Mouse (Mus musculus) heart, postnatal 0 days (tissue): ENCODE results near the gene Stim1. TPM values are rescaled to one million over a fixed set of nuclear protein-coding genes. Genes with fewer than 3 reads are reported as not detected.

Source experiments
- ATAC-seq: fragments of 200-750 bp; cut with Nextera tagmentation; 2 replicates; pipeline ENCODE4 v1.8.0; 2017; ENCODE audit warnings: low read depth, moderate number of reproducible peaks, moderate library complexity; ENCODE audit not compliant: insufficient read depth
- DNase-seq: peaks from one replicate; pipeline ENCODE4 v3.0.0-alpha.2; 2016; ENCODE audit warnings: low spot score
- H3K27ac ChIP-seq: fragments of 300-500 bp; sonication (generic); 2 replicates; pipeline ENCODE4 v1.5.1; 2014; ENCODE audit warnings: low read depth, mild to moderate bottlenecking
- H3K27me3 ChIP-seq: fragments of 300-500 bp; sonication (generic); 2 replicates; pipeline ENCODE4 v1.6.1; 2014; ENCODE audit warnings: low read length, mixed read lengths; ENCODE audit not compliant: control insufficient read depth, insufficient read depth
- H3K36me3 ChIP-seq: fragments of 300-500 bp; sonication (generic); replicated peaks from 2 replicates; pipeline ENCODE4 v1.6.1; 2014; ENCODE audit warnings: low read length, mixed read lengths; ENCODE audit not compliant: control insufficient read depth, insufficient read depth
- H3K4me1 ChIP-seq: fragments of 300-500 bp; sonication (generic); 2 replicates; pipeline ENCODE4 v1.6.1; 2014; ENCODE audit warnings: antibody characterized with exemption; ENCODE audit not compliant: control insufficient read depth, insufficient read depth
- H3K4me2 ChIP-seq: fragments of 300-500 bp; sonication (generic); 2 replicates; pipeline ENCODE4 v1.6.1; 2014; ENCODE audit warnings: low read depth, mild to moderate bottlenecking, low read length, moderate library complexity
- H3K4me3 ChIP-seq: fragments of 300-500 bp; sonication (generic); 2 replicates; pipeline ENCODE4 v1.5.1; 2014; ENCODE audit warnings: low read depth, low read length
- H3K9ac ChIP-seq: fragments of 300-500 bp; sonication (generic); replicated peaks from 2 replicates; pipeline ENCODE4 v1.6.1; 2014; ENCODE audit warnings: low read depth, low read length, mixed read lengths
- H3K9me3 ChIP-seq: fragments of 300-500 bp; sonication (generic); replicated peaks from 2 replicates; pipeline ENCODE4 v1.6.1; 2016; ENCODE audit warnings: low read length; ENCODE audit not compliant: control insufficient read depth
- CTCF ChIP-seq: IDR thresholded peaks from 2 replicates; pipeline ENCODE4 v1.5.1; 2016; ENCODE audit warnings: antibody characterized with exemption, control low read depth, low read depth
- EP300 ChIP-seq: IDR thresholded peaks from 2 replicates; pipeline ENCODE4 v1.6.1; 2016; ENCODE audit warnings: antibody characterized with exemption, low read depth
- WGBS: fragments of 180-500 bp; shearing (Covaris S2); extraction: QIAGEN DNeasy Blood & Tissue Kit; methylation state at CpG from one replicate; pipeline ENCODE4 v1.1.7; 2014; 5-methylcytosine and 5-hydroxymethylcytosine counted together
- polyA plus RNA-seq: library from polyadenylated mRNA; unstranded; fragments of >200 nt; fragmentation: Nextera tagmentation; extraction: Ambion mirVana; gene quantifications from 2 replicates; pipeline ENCODE4 v1.2.1, GENCODE M21; 2015
- total RNA-seq: library from RNA; depleted of rRNA; stranded (reverse); fragments of >200 nt; gene quantifications from 2 replicates; pipeline ENCODE4 v1.2.3, GENCODE M21; 2014; ENCODE audit warnings: low replicate concordance

Stim1 gene
- total and polyA plus RNA-seq, 2 experiments from 2014 or later: 11.4 to 59.0 TPM

GRCm38 (mm10) chr7:102315435-102315834 is 47.8 kb downstream of the Stim1 start:
- no peak overlapping the region for H3K4me3 ChIP-seq
- DNase-seq: no peak
- no peak overlapping the region for H3K27ac ChIP-seq
- no peak for TF ChIP-seq CTCF
- no peak for TF ChIP-seq EP300
- no peak overlapping the region for H3K9ac ChIP-seq
- H3K9me3 ChIP-seq: no peaks in the 10 kb centered on the region
- no peaks in the 10 kb centered on the region for H3K36me3 ChIP-seq
- 35% methylated on average over 7 of the region's 7 CpGs for WGBS
- no peak for ATAC-seq
- no peaks in the 10 kb centered on the region for H3K4me1 ChIP-seq
- H3K27me3 ChIP-seq: no peaks in the 10 kb centered on the region
- H3K4me2 ChIP-seq: no peak overlapping the region

DNA sequence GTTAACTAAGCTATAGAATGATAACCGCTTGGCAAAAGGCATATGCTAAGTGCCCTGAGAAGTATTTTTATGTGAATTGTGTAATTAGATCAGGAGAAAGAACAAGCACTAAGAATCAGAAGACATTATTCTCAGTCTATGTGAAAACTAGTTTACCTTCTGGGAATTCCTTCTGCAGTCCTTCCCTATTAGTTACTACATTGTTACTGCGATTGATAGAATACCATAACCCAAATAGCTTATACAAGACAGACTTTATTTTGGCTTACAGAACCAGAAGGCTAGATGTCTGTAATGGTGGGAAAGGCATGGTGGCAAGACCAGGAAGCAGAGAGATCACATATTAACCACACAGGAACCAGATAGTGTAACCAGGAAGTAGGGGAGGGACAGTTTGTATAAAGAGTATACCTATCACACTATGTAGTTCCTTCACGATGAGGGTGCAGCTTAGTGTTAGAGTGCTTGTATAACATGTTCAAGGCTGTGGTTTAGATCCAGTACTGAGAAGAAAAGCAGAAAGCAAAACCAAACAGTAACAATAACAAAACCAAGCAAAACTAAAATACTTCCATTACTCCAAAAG is 50.1 kb downstream of the Stim1 start:
- Histone ChIP-seq H3K9me3 (no peaks in the 10 kb centered on the region), H3K4me3 (no peak overlapping the region), H3K9ac (no peak overlapping the region), H3K4me1 (no peaks in the 10 kb centered on the region), H3K36me3 (no peaks in the 10 kb centered on the region), H3K27me3 (no peaks in the 10 kb centered on the region), H3K4me2 (no peak overlapping the region), H3K27ac (no peak overlapping the region)
- TF ChIP-seq EP300 (no peak), CTCF (no peak)
- WGBS: 80% methylated on average over 3 of the region's 3 CpGs
- no peak for DNase-seq
- no peak for ATAC-seq

- Histone ChIP-seq H3K27me3 (no peaks in the 10 kb centered on the region), H3K27ac (no peak overlapping the region), H3K9me3 (no peaks in the 10 kb centered on the region), H3K4me1 (no peaks in the 10 kb centered on the region), H3K4me3 (no peak overlapping the region), H3K36me3 (no peaks in the 10 kb centered on the region), H3K9ac (no peak overlapping the region), H3K4me2 (no peak overlapping the region)
- ATAC-seq (no peak), DNase-seq (no peak)
- TF ChIP-seq EP300: no peak
- TF ChIP-seq CTCF: no peak
- WGBS: 83% methylated on average over 5 of the region's 5 CpGs
Observed at GRCm38 (mm10) chr7:102322137-102322536, 54.5 kb downstream of the Stim1 start.

GRCm38 (mm10) chr7:102326323-102326722 is 58.7 kb downstream of the Stim1 start:
- no peak overlapping the region for H3K4me3 ChIP-seq
- no peak overlapping the region for H3K4me2 ChIP-seq
- no peaks in the 10 kb centered on the region for H3K4me1 ChIP-seq
- H3K36me3 ChIP-seq: no peaks in the 10 kb centered on the region
- no peak for DNase-seq
- no peak for TF ChIP-seq CTCF
- no peak for TF ChIP-seq EP300
- no peak overlapping the region for H3K27ac ChIP-seq
- no peaks in the 10 kb centered on the region for H3K9me3 ChIP-seq
- H3K27me3 ChIP-seq: no peaks in the 10 kb centered on the region
- ATAC-seq: no peak
- H3K9ac ChIP-seq: no peak overlapping the region

GRCm38 (mm10) chr7:102330270-102330669 is 62.7 kb downstream of the Stim1 start:
- Histone ChIP-seq H3K4me2 (no peak overlapping the region), H3K27me3 (no peaks in the 10 kb centered on the region), H3K4me3 (no peak overlapping the region), H3K9ac (no peak overlapping the region), H3K27ac (no peak overlapping the region), H3K9me3 (no peaks in the 10 kb centered on the region), H3K36me3 (no peaks in the 10 kb centered on the region), H3K4me1 (peaks cover 9% of the 10 kb centered on the region; the same call in 1 of the 2 replicates)
- WGBS: 86% methylated on average over 5 of the region's 5 CpGs
- no peak for ATAC-seq
- no peak for TF ChIP-seq CTCF
- no peak for TF ChIP-seq EP300
- DNase-seq: no peak

GRCm38 (mm10) chr7:102331476-102331875 is 63.9 kb downstream of the Stim1 start:
- no peaks in the 10 kb centered on the region for H3K36me3 ChIP-seq
- WGBS: 59% methylated on average over 3 of the region's 3 CpGs
- no peak overlapping the region for H3K4me3 ChIP-seq
- no peak overlapping the region for H3K4me2 ChIP-seq
- H3K9ac ChIP-seq: no peak overlapping the region
- peaks cover 9% of the 10 kb centered on the region; the same call in 1 of the 2 replicates for H3K4me1 ChIP-seq
- no peak for DNase-seq
- no peaks in the 10 kb centered on the region for H3K27me3 ChIP-seq
- no peak for TF ChIP-seq EP300
- no peak for TF ChIP-seq CTCF
- ATAC-seq: no peak
- no peak overlapping the region for H3K27ac ChIP-seq
- no peaks in the 10 kb centered on the region for H3K9me3 ChIP-seq
